Mouse (Mus musculus): ENCODE data around the gene Vps41. TPM values are rescaled to one million over a fixed set of nuclear protein-coding genes. Genes with fewer than 3 reads are reported as not detected.

Vps41 gene
- 10 to 100 TPM; 54.6 to 65.0 TPM for total RNA-seq (2021)
- long read RNA-seq, experiment 1, transcript Vps41-201 (29 exons, 3,199 nt), result major isoform, 90 of 113 reads
- long read RNA-seq, experiment 1, partial matches to known transcripts, result 19 of 113 reads
- long read RNA-seq, experiment 1, other reads (novel, unspliced or antisense), result 4 of 113 reads
- long read RNA-seq, experiment 2, transcript Vps41-201 (29 exons, 3,199 nt), result major isoform, 56 of 70 reads
- long read RNA-seq, experiment 2, partial matches to known transcripts, result 4 of 70 reads
- long read RNA-seq, experiment 2, other reads (novel, unspliced or antisense), result 10 of 70 reads

- peak; percentile 81 for DNase-seq
Measured at GRCm38 (mm10) chr13:18717185-18717584, at the start of gene Vps41. Gene Vps41 (plus strand): TSS chr13:18717286.

GRCm38 (mm10) chr13:18698518-18699065 is 18.5 kb upstream of the Vps41 start:
- DNase-seq, result peak; percentile 32

GRCm38 (mm10) chr13:18711685-18712084 is 5.4 kb upstream of the Vps41 start:
- DNase-seq, result no peak

GRCm38 (mm10) chr13:18716707-18717106 is 379 bp upstream of the Vps41 start:
- no peak for DNase-seq

GRCm38 (mm10) chr13:18718461-18718860 is 1.4 kb downstream of the Vps41 start:
- no peak for DNase-seq

GRCm38 (mm10) chr13:18730666-18731065 is 13.6 kb downstream of the Vps41 start:
- no peak for DNase-seq

GRCm38 (mm10) chr13:18736590-18736989 is 19.5 kb downstream of the Vps41 start:
- no peak for DNase-seq

- no peak for DNase-seq
Measured at GRCm38 (mm10) chr13:18743575-18744265, 26.6 kb downstream of the Vps41 start.

- DNase-seq, result no peak
Measured at GRCm38 (mm10) chr13:18744266-18744652, 27.2 kb downstream of the Vps41 start.

GRCm38 (mm10) chr13:18757958-18758357 is 40.9 kb downstream of the Vps41 start:
- no peak for DNase-seq

- DNase-seq, result no peak
Measured at GRCm38 (mm10) chr13:18759361-18760056, 42.4 kb downstream of the Vps41 start.

GRCm38 (mm10) chr13:18761452-18761851 is 44.4 kb downstream of the Vps41 start:
- DNase-seq, result no peak

- no peak for DNase-seq
Measured at GRCm38 (mm10) chr13:18767893-18768292, 50.8 kb downstream of the Vps41 start.

- no peak for DNase-seq
Measured at GRCm38 (mm10) chr13:18768495-18768894, 51.4 kb downstream of the Vps41 start.

GRCm38 (mm10) chr13:18773437-18774198 is 56.5 kb downstream of the Vps41 start:
- no peak for DNase-seq

GRCm38 (mm10) chr13:18781250-18781649 is 64.2 kb downstream of the Vps41 start:
- DNase-seq, result no peak

- DNase-seq, result no peak
Measured at GRCm38 (mm10) chr13:18785702-18786101, 68.6 kb downstream of the Vps41 start.

GRCm38 (mm10) chr13:18788040-18788439 is 71.0 kb downstream of the Vps41 start:
- DNase-seq, result no peak

GRCm38 (mm10) chr13:18788689-18789088 is 71.6 kb downstream of the Vps41 start:
- DNase-seq, result no peak

GRCm38 (mm10) chr13:18789662-18790061 is 72.6 kb downstream of the Vps41 start:
- no peak for DNase-seq

GRCm38 (mm10) chr13:18790086-18790485 is 73.0 kb downstream of the Vps41 start:
- DNase-seq, result no peak

- DNase-seq, result no peak
Measured at GRCm38 (mm10) chr13:18791314-18791713, 74.2 kb downstream of the Vps41 start.

Measured in adrenal gland, postnatal 10 days (tissue).